Mouse (Mus musculus) kidney, adult 2 months (tissue): ENCODE data around the gene Rps6ka4.

Experiments
- CTCF ChIP-seq: fragments of 200-500 bp; conservative IDR thresholded peaks from 2 replicates; pipeline ENCODE4 v1.5.1; 2011; ENCODE audit warnings: low read depth, mild to moderate bottlenecking, control low read depth, low read length, moderate library complexity, mixed read lengths; ENCODE audit not compliant: insufficient read depth, insufficient read length
- POLR2A ChIP-seq: fragments of 200-500 bp; IDR thresholded peaks from one replicate; pipeline ENCODE4 v1.6.1; 2011; ENCODE audit warnings: low read depth, low read length, control low read depth

- no peak for TF ChIP-seq CTCF
- no peak for TF ChIP-seq POLR2A
These were observed 8.1 kb downstream of the Rps6ka4 start for GRCm38 (mm10) chr19:6832363-6832762.
